Mouse (Mus musculus): ENCODE results near the gene Ldb3.

The Ldb3 gene

DNA sequence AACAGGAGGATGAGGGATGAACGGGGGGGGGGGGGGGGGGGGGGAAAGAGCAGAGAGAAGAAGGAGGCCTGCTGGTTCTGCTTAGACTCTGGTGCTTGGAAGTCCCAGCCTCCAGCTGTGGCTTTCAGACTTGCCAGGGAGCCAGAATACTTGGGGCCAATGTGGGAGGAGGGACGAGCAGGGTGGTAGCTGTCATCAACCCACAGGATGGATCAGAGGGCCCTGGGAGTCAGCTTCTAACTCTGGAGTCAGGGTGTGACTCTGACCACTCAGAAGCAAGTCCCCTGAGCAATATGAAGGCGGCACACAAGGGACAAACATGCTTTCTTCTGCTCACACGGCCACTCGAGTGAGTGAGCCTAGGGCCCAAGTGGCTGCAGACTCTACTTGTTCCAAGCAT, 23.8 kb downstream of the Ldb3 start:
- in situ Hi-C loops (cut with MboI; ENCODE audit: unreplicated experiment in 2 of 2) = loop anchor here (5.0 to 25.0 kb wide), 3 partner anchors 162 to 1252 kb away; no protein-coding TSS in a partner anchor

DNA sequence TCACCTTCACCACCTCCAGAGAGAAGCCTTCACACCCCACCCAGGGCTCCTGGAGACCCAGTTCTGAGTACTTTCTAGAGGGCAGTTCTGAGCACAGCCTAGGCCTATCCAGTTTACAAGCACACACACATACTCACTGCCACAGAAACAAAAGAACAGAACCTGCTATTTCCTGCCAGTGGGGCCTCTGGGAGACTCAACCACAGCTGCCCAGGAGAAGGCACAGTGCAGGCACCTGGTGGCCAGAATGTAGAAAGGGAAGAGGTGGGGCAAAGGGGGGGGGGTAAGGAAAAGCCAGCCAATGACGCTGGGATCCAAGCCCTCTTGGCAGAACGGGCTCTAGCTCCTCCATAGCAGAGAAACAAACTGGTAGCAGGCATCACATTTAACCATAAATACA, 26.1 kb downstream of the Ldb3 start:
- in situ Hi-C loops (cut with MboI; ENCODE audit: unreplicated experiment in 2 of 2) = loop anchor here in 1 of 2 experiments (25.0 kb wide), 2 partner anchors 875 to 1250 kb away; no protein-coding TSS in a partner anchor

DNA sequence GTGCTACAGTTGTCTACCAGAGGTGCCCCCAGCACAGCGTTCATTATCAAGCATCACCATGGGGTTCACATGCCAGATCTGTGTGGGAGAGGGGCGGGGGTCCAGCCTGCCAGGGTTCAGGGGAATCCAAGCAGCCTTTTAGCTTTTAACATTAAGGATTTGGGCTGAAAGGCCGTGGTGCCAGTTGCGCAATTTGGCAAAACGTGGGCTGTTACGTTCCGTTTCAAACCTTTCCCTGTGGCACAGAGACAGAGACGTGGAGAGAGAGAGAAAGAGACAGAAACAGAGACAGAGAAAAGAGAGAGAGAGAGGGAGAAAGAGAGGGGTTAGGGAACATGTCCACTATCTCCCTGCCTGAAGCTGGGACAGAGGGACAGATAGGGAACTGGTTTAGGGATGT, 26.8 kb downstream of the Ldb3 start:
- in situ Hi-C loops (cut with MboI; ENCODE audit: unreplicated experiment in 2 of 2) = loop anchor here in 1 of 2 experiments (25.0 kb wide), 2 partner anchors 874 to 1249 kb away; no protein-coding TSS in a partner anchor

DNA sequence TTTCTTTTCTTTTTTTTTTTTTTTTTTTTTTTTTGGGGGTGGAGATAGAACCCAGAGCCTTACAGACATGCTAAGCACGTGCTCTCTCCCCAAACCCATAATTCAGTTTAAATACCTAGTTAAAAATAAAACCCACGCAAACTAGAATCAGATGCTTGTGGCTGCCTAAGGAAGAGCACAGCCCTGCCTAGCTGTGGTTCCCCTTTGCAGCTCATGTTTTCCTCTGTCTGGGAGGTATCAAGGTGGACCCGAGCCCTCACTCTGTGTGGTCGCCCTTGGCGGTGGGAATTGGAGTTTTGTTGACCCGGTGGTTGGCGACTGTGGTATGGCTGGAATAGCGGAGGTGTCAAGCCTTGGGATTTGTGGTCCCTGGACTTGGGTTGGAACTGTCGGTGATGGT, 29.5 kb downstream of the Ldb3 start:
- in situ Hi-C loops (cut with MboI; ENCODE audit: unreplicated experiment in 2 of 2) = loop anchor here in 1 of 2 experiments (10.0 to 25.0 kb wide), 3 partner anchors 134 to 1247 kb away; no protein-coding TSS in a partner anchor

DNA sequence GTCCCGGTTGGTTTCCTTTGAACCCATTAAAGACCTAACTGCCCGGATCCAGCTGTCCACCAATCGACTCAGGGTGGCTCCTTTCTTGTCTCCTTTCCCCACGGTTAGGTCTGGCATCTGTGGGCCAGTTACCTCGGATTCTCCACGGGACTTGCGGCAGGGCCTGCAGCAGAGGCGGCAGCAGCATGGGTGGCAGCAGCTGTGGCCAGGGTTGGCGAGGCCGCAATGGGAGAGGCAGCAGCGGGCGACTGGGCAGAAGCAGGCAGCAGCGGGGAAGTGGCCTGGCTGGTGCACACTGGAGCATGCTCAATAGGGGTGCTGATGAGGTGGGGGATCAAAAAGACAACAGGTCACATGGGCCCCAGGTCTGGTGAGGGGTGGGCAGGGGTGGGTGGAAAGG, 33.3 kb downstream of the Ldb3 start:
- in situ Hi-C loops (cut with MboI; ENCODE audit: unreplicated experiment in 2 of 2) = loop anchor here in 1 of 2 experiments (10.0 to 25.0 kb wide), 3 partner anchors 130 to 1243 kb away; no protein-coding TSS in a partner anchor

DNA sequence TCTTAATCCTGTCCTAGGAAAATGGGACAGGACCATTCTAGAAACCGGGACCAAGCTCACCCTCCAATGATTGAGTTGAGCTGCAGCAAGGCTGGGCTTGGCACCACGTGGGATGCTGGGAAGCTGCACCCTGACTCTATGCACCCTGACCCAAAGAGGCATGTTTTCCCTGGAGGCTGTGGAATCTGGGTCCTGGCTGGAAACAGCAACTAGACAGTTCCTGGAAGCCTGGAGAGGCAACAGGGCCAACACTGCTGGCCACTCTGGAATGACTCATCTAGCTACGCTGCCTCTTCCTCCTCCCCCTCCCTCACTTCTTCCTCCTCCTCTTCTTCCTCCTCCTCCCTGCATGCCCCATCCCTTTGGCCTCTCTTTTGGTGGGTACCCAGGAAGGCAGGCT, 34.4 kb downstream of the Ldb3 start:
- in situ Hi-C loops (cut with MboI; ENCODE audit: unreplicated experiment in 2 of 2) = loop anchor here in 1 of 2 experiments (10.0 to 25.0 kb wide), 3 partner anchors 129 to 1242 kb away; no protein-coding TSS in a partner anchor

DNA sequence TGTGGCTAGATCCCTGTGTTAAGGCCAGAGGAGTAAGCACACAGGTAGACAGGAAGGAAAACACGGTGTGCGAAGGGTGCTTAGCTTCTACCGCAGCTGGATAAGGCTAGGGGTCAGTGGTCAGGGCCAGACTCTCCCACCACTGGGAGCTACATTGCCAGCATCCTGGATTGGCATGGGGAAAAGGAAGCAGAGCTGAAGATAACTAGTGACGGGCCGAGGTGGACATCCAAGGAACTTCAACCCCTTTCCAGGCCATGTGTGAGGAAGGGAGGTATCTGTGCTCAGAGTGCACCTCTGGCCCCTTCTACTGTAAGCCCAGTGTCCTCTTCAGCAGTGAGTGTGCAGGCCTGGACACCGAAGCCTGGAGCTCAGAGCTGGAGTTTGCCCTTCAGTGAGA, 35.0 kb downstream of the Ldb3 start:
- in situ Hi-C loops (cut with MboI; ENCODE audit: unreplicated experiment in 2 of 2) = loop anchor here in 1 of 2 experiments (10.0 to 25.0 kb wide), 3 partner anchors 129 to 1241 kb away; no protein-coding TSS in a partner anchor

DNA sequence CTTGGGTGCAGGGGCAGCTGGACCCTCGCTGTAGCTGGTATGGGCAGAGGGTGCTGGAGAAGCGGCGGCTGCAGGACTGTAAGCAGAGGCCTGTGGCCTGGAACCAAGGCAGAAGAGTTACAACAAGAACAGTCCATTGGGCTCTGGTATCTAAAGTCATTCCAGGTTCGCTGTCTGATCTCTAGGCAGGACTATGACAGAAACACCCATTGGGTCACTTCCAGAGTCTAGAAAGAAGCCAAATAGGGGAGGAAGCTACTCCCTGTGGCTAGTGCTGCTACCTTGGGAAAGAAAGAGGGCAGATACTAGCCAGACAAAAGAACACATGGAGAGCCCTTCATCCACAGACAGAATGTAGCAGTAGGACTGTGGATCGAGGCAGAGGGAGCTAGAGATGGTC, 36.3 kb downstream of the Ldb3 start:
- in situ Hi-C loops (cut with MboI; ENCODE audit: unreplicated experiment in 2 of 2) = loop anchor here in 1 of 2 experiments (10.0 to 25.0 kb wide), 3 partner anchors 127 to 1240 kb away; no protein-coding TSS in a partner anchor

DNA sequence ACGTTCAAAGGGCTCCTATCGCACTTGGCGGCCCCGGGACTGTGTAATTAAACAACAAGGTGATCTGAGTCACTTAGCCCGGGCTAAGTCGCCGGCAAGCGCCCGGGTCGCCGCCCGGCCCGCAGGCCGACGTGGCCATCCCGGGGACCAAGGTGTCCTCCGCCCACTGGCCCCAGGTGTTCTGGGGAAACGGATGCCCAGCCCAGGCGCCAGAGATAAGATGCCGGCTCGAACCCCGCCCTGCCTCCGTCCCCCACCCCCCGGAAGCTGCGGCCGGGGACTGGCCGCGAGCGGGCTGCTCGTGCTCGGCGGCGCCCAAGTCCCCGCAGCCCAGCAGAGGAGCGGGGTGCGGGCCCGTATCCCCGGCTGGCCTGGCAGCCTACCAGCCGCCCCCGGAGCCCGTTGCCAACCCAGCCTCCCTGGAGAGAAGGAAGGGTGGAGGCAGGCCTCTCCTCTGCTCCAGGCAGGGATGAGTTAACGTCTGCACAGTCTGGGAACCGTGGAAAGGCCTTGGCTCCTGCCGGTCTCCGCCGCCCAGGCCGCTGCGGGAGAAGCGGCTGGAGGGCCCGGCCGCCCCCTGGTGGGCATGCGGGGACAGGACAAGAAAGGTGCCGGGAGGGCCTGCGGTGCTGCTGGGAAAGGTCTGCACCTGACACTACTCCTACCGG, 39.3 kb downstream of the Ldb3 start:
- in situ Hi-C loops (cut with MboI; ENCODE audit: unreplicated experiment in 2 of 2) = loop anchor here (5.0 kb wide), 2 partner anchors 37 to 92 kb away; no protein-coding TSS in a partner anchor

DNA sequence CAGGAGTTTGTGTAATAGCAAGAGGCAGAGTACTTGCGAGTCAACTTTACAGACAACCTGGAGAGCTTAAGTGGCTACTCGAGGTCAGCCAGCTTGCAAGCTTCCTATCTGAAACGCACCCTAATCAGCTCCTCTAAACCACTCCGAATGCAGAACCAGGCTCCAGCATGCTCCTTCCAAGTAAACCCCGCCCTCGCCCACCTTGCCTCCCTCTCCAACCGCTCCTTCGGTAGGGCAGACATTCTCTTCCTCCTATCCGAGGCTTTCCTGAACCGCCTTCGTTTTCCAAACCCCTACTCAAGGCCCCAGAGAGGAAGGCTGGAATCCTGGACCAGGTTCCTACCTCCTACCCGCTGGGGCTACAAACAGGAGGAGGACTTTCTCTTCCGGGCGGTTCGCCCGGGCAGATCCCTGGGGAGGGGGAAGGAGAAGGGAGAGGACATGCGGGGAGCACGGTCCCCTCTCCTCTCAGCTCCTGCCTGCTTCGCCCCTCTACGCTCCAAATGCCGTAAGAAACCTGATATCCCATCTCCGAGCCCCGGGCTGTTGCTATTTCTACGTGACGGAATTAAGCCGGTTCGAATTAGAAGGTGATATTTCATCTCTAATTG, 40.0 kb downstream of the Ldb3 start:
- in situ Hi-C loops (cut with MboI; ENCODE audit: unreplicated experiment in 2 of 2) = loop anchor here (5.0 kb wide), 2 partner anchors 36 to 91 kb away; no protein-coding TSS in a partner anchor

DNA sequence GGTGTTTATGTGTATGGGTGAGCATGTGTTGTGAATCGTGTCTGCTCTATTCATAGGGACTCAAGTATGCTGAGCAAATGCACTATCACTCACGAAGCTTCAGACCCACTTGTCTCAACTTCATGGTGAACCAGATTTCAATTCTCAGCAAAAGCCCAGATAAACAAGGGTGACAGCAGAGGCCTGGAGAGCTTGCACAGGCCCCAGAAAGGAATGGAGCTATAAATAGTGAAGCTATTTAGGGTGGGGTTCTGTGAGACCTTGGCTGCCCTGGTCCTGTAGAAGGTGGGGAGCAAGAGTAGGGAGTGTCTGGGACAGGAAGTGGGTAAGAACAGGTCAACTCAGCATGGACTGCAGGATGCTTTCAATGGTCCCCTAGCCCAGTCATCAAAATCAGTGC, 43.9 kb downstream of the Ldb3 start:
- in situ Hi-C loops (cut with MboI; ENCODE audit: unreplicated experiment in 2 of 2) = no loop called here

DNA sequence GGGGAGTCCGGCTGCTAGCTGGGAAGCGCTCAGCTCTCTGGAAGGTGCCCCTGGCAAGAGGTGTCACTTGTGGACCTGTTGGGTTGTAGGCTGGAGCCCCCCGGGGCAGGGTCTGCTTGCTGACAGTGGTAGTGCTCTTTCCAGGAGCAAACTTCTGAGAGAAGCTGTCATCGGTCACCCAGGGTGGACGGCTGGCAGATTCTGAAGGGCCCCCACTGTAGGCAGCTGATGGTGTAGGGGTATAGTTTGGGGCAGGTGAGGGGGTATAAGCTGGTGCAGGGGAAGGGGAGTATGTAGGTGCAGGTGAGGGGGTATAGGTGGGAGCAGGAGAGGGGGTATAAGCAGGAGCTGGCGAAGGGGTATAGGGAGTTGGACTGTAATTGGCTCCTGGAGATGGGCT, 44.5 kb downstream of the Ldb3 start:
- in situ Hi-C loops (cut with MboI; ENCODE audit: unreplicated experiment in 2 of 2) = no loop called here

DNA sequence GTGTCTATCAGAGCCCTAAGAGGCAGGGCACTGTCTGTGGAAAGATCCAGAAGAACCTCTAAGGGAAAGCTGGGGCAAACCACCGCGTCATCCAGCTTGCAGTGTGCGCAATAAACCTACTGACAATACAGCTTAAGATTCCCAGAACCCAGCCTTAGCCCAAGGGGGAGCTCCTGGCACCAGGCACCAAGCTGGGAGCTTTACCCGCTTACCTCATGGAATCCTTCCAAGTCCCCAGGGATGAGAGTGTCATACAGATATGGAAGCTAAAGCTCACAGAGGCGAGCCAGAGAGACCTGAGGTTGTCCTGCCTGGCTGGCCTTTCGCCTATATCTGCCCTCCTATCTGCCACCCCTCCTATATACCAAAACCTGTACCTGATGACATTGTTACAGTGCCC, 44.9 kb downstream of the Ldb3 start:
- in situ Hi-C loops (cut with MboI; ENCODE audit: unreplicated experiment in 2 of 2) = no loop called here

DNA sequence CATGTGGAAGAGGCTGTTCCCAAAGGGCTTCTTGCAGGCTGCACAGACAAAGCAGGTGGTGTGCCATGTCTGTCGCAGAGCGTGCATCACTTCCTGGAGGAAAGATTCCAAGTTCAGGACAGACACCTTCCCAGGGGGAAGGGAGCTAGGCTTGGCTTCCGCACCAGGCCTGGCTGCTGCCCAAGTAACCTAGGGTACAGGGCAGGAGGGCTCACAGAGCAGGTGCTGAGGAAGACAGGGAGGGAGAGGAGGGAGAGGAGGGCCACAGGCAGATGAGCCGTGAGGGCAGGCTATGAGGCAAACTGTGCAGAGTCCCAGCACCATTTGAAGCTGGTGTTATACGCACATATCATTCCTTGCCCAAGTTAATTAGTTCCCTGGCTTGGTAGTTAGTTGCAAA, 46.6 kb downstream of the Ldb3 start:
- in situ Hi-C loops (cut with MboI; ENCODE audit: unreplicated experiment in 2 of 2) = no loop called here

DNA sequence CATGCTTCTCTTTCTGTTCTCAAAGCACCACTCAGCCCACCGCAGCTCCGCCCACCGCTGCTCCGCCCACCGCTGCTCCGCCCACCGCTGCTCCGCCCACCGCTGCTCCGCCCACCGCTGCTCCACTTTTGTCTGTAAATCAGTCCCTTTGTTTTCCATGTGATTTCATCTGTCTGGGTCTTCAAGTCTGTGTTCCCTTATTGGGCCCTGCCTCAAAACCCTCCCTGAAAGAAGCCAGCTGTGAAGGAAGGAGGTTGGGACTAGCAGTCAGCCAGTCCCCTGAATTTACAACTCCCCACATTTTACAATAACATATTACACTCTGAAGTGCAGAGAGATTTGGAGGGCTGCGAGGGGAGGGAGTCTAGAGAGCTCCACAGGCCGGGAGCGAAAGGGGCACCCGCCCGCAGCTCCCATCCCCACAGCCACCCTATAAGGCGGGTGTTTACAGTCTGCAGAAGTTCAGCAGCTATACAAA, 47.8 kb downstream of the Ldb3 start:
- in situ Hi-C loops (cut with MboI; ENCODE audit: unreplicated experiment in 2 of 2) = no loop called here

DNA sequence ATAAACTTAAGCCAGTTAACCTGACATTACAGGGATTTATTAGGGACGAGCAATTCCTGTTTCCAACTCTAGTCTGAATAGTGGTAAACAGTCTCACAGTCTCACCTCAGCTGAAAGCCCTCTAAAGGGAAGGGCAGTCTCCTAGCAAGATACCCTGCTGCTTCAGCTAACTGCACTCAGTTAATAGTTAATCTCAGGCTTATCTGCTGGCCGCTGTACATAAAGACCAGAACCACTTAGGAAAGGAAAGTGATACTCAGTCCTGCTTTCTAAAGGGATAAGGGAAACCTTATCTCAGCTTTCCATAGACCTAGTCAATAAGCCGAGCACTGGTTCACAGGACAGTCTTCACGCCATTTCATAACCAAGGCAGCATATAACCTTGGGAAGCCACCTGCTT, 52.6 kb downstream of the Ldb3 start:
- in situ Hi-C loops (cut with MboI; ENCODE audit: unreplicated experiment in 2 of 2) = no loop called here

DNA sequence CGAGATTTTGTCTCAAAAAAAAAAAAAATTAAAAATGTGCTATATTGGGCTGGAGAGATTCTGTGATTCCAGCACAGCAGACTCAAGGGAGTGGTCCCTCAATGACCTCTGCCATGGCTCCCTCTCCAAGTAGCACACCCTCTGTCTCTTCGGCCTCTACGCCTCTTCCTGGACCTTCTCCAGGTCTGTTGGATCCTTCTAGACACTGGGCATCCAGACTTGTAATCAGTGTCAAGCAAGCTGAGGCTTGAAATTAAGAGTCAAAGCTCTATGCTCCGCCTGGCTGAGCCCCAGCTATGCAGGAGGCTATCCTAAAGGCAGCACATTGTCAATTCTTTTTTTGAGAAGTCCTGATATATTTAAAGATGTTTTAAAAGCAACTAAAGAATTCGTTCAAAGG, 54.9 kb downstream of the Ldb3 start:
- in situ Hi-C loops (cut with MboI; ENCODE audit: unreplicated experiment in 2 of 2) = no loop called here

DNA sequence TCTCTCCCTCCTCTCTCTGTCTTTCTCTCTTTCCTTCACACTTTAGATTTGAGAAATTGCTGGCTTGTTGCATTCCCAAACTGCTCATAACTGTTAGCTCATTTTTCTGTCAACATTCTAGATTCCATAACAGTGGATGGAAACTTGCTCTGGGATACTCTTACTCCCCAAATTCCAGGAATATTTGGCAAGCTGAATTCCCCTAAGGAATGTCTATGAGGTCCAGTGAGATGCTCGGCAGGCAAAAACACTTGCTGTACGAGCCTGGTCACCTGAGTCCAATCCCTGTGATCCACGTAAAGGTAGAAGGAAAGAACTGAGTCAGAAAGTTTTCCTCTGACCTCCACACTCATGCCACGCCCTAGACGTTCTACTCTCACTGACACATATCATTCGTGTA, 55.9 kb downstream of the Ldb3 start:
- in situ Hi-C loops (cut with MboI; ENCODE audit: unreplicated experiment in 2 of 2) = no loop called here

DNA sequence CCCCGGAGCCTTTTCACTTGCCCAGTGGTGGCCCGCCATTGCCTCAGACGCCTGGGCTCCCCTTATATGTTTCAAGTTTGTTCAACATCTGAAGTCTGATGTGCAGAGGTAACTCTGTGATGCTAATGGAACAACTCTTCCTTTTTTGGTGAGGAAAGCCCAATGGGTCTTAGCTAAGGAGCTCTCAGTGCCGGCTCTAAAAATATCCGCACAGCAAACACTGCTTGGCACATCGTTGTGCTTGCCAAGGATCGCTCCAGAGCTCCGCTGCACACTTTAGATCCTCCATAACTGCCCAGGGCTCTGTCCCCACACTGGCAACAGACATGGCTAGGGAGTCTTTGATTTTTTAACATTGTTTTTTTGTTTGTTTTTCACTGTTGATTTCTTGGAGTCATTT, 59.7 kb downstream of the Ldb3 start:
- in situ Hi-C loops (cut with MboI; ENCODE audit: unreplicated experiment in 2 of 2) = no loop called here

DNA sequence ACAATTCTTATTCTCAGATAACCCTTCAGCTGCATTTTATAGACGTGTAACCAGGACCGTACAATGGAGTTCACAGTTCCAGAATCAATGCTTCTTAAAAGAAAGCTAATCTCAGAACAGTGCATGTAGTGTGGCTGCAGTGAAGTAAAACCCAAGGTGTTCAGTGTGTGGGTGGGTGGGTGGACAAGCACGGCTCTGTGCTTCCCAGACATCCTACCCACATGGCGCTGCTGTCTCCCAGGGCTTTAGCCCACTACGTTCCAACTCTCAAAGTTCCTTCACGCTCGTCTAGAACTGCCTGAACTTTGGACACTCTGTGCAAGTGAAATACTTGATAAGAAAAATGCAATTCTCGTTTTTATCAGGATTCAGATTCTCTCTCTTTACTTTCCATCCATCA, 65.8 kb downstream of the Ldb3 start, which contains the start of gene 9230112D13Rik:
Gene 9230112D13Rik (minus strand): TSS at position 101 of the 400 bp plus-strand sequence.
- in situ Hi-C loops (cut with MboI; ENCODE audit: unreplicated experiment in 2 of 2) = no loop called here

DNA sequence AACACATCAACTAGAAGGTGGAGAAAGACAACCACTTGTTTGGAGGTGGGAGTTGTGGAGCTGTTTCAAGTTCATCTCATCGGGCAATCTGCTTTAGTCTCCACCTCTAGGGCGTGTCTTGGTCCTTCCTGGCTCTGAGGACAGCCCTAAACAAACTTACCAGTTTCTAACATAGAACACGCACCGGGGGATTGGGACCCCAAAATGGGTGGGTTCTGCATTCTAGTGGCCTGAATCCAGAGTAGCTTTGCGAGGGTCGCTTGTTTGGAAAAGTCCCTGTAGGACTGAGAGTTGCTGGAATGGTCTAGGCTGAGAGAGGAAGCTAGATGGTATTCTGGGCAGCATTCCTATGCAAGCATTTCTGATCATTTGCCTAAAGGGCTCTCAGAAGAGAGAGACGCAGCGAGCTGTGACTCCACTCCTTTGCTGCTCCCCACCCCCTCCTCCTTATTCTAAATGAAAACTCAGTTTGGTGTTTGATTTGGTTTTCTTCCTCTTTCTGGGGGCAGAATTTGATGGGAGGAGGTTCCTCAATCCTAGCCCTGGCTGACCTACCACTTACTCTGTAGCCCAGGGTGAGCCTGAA, 70.4 kb downstream of the Ldb3 start:
- in situ Hi-C loops (cut with MboI; ENCODE audit: unreplicated experiment in 2 of 2) = loop anchor here in 1 of 2 experiments (10.0 kb wide), 1 partner anchor 157 kb away; the partner anchor contains the start of gene Wapl
